Mouse (Mus musculus) liver, embryonic 14.5 days (tissue): Measurements from ENCODE around the gene Tbcel.

Experiments
- CTCF ChIP-seq: IDR thresholded peaks from 2 replicates; pipeline ENCODE4 v1.5.1; 2016; ENCODE audit warnings: antibody characterized with exemption, low read depth, control low read depth
- EP300 ChIP-seq: IDR thresholded peaks from 2 replicates; pipeline ENCODE4 v1.6.1; 2016; ENCODE audit warnings: antibody characterized with exemption, low read depth

- TF ChIP-seq EP300 (no peak), CTCF (no peak)
Measured at GRCm38 (mm10) chr9:42377656-42378055, 130.0 kb downstream of the Tbcel start.
